Mouse (Mus musculus) kidney, postnatal 25 days (tissue): ENCODE results near the gene Cntd1.

Experiments used
- DNase-seq, 2 experiments: peaks; one replicate each; pipeline ENCODE4 v3.0.0; 2021; ENCODE audit warnings: mixed read lengths in 2 of 2

Cntd1 gene

GRCm38 (mm10) chr11:101334516-101334915 lies 55.7 kb downstream of the Cntd1 start:
- peak in 1 of 2 experiments; percentile 29 for DNase-seq

- peak; percentile 63 to 71 for DNase-seq
These were observed 56.9 kb downstream of the Cntd1 start for GRCm38 (mm10) chr11:101335685-101336084.

GRCm38 (mm10) chr11:101338123-101338760 lies 59.4 kb downstream of the Cntd1 start:
- peak in 1 of 2 experiments; percentile 57 for DNase-seq
